Mouse (Mus musculus): ENCODE results near the gene Blm.

DNA sequence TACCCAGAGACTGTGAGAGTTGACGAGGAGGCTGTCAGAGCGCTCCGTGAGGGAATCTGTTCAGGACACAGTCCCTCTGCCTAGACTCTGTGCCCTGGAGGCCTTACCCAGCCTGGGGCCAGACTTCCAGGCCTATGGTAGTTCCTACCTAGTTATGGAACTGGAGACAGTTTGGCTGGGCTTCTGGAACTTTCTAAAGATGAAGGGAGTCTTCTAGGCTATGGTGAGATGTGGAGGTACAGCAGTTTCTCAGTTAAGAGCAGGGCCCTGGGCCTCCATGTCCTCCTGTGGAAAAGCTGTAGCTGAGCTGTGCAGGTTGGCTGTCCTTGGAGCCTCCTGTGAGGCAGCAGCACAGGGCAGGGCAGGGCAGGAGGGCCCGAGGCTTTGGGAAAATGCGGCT is 82.7 kb downstream of the Blm start:
- TF ChIP-seq POLR2A (IDR thresholded peaks at IDR 0.05; ENCODE audit: borderline replicate concordance, control insufficient read depth, low read depth, low read length) = no peak
- no peak for TF ChIP-seq CTCF (IDR thresholded peaks at IDR 0.05; ENCODE audit: control insufficient read depth, insufficient read depth, low read length)
